Mouse (Mus musculus): Measurements from ENCODE around the gene Rab4a. TPM values are rescaled to one million over a fixed set of nuclear protein-coding genes. Genes with fewer than 3 reads are reported as not detected.

The Rab4a gene
- polyA plus RNA-seq, 1 experiment: 7.3 TPM

GRCm38 (mm10) chr8:123835451-123835850 lies 29.7 kb downstream of the Rab4a start:
- Histone ChIP-seq H3K4me1 (ENCODE audit: control insufficient read depth, insufficient read depth, low read length) (no peaks in the 10 kb centered on the region), H3K4me3 (replicated peaks; ENCODE audit: extremely low read depth, low read depth, low read length) (no peak overlapping the region)
- 57% methylated on average over 9 of the region's 9 CpGs for WGBS
- DNase-seq: peak; percentile 48
- no peak for TF ChIP-seq POLR2A (IDR thresholded peaks at IDR 0.05; ENCODE audit: borderline replicate concordance, extremely low read depth, low read depth, low read length)
- peak; percentile 68 for TF ChIP-seq CTCF (IDR thresholded peaks at IDR 0.05; ENCODE audit: insufficient read depth, low read length)

- no peak overlapping the region for H3K4me3 ChIP-seq (replicated peaks; ENCODE audit: extremely low read depth, low read depth, low read length)
- no peak for TF ChIP-seq CTCF (IDR thresholded peaks at IDR 0.05; ENCODE audit: insufficient read depth, low read length)
- TF ChIP-seq POLR2A (IDR thresholded peaks at IDR 0.05; ENCODE audit: borderline replicate concordance, extremely low read depth, low read depth, low read length): no peak
- DNase-seq: no peak
- no peaks in the 10 kb centered on the region for H3K4me1 ChIP-seq (ENCODE audit: control insufficient read depth, insufficient read depth, low read length)
- 86% methylated on average over 6 of the region's 6 CpGs for WGBS
Measured at GRCm38 (mm10) chr8:123836354-123836753, 30.6 kb downstream of the Rab4a start.

- DNase-seq: no peak
- Histone ChIP-seq H3K4me1 (ENCODE audit: control insufficient read depth, insufficient read depth, low read length) (no peaks in the 10 kb centered on the region), H3K4me3 (replicated peaks; ENCODE audit: extremely low read depth, low read depth, low read length) (no peak overlapping the region)
- no peak for TF ChIP-seq CTCF (IDR thresholded peaks at IDR 0.05; ENCODE audit: insufficient read depth, low read length)
- TF ChIP-seq POLR2A (IDR thresholded peaks at IDR 0.05; ENCODE audit: borderline replicate concordance, extremely low read depth, low read depth, low read length): no peak
- 67% methylated on average over 9 of the region's 9 CpGs for WGBS
Measured at GRCm38 (mm10) chr8:123838496-123838895, 32.7 kb downstream of the Rab4a start.

- DNase-seq: no peak
- TF ChIP-seq CTCF (IDR thresholded peaks at IDR 0.05; ENCODE audit: insufficient read depth, low read length) (no peak), POLR2A (IDR thresholded peaks at IDR 0.05; ENCODE audit: borderline replicate concordance, extremely low read depth, low read depth, low read length) (no peak)
- no peaks in the 10 kb centered on the region for H3K4me1 ChIP-seq (ENCODE audit: control insufficient read depth, insufficient read depth, low read length)
- WGBS: 88% methylated on average over 15 of the region's 15 CpGs
- H3K4me3 ChIP-seq (replicated peaks; ENCODE audit: extremely low read depth, low read depth, low read length): no peak overlapping the region
Measured at GRCm38 (mm10) chr8:123840578-123841345, 35.0 kb downstream of the Rab4a start.

- TF ChIP-seq CTCF (IDR thresholded peaks at IDR 0.05; ENCODE audit: insufficient read depth, low read length) (no peak), POLR2A (IDR thresholded peaks at IDR 0.05; ENCODE audit: borderline replicate concordance, extremely low read depth, low read depth, low read length) (no peak)
- Histone ChIP-seq H3K4me1 (ENCODE audit: control insufficient read depth, insufficient read depth, low read length) (no peaks in the 10 kb centered on the region), H3K4me3 (replicated peaks; ENCODE audit: extremely low read depth, low read depth, low read length) (no peak overlapping the region)
- 86% methylated on average over 12 of the region's 12 CpGs for WGBS
- no peak for DNase-seq
Measured at GRCm38 (mm10) chr8:123842086-123842485, 36.3 kb downstream of the Rab4a start.

GRCm38 (mm10) chr8:123844341-123844740 lies 38.6 kb downstream of the Rab4a start:
- TF ChIP-seq CTCF (IDR thresholded peaks at IDR 0.05; ENCODE audit: insufficient read depth, low read length) (no peak), POLR2A (IDR thresholded peaks at IDR 0.05; ENCODE audit: borderline replicate concordance, extremely low read depth, low read depth, low read length) (no peak)

GRCm38 (mm10) chr8:123845114-123845513 lies 39.3 kb downstream of the Rab4a start:
- Histone ChIP-seq H3K4me3 (replicated peaks; ENCODE audit: extremely low read depth, low read depth, low read length) (no peak overlapping the region), H3K4me1 (ENCODE audit: control insufficient read depth, insufficient read depth, low read length) (no peaks in the 10 kb centered on the region)
- WGBS: 83% methylated on average over 13 of the region's 13 CpGs
- no peak for TF ChIP-seq POLR2A (IDR thresholded peaks at IDR 0.05; ENCODE audit: borderline replicate concordance, extremely low read depth, low read depth, low read length)
- DNase-seq: no peak

More at GRCm38 (mm10) chr8:123844341-123844740, 38.6 kb downstream of the Rab4a start:
- DNase-seq: no peak
- no peaks in the 10 kb centered on the region for H3K4me1 ChIP-seq (ENCODE audit: control insufficient read depth, insufficient read depth, low read length)
- H3K4me3 ChIP-seq (replicated peaks; ENCODE audit: extremely low read depth, low read depth, low read length): no peak overlapping the region
- 78% methylated on average over 7 of the region's 7 CpGs for WGBS

- TF ChIP-seq CTCF (IDR thresholded peaks at IDR 0.05; ENCODE audit: insufficient read depth, low read length): no peak
- no peak for TF ChIP-seq POLR2A (IDR thresholded peaks at IDR 0.05; ENCODE audit: borderline replicate concordance, extremely low read depth, low read depth, low read length)
- 90% methylated on average over 10 of the region's 10 CpGs for WGBS
- no peak for DNase-seq
- H3K4me3 ChIP-seq (replicated peaks; ENCODE audit: extremely low read depth, low read depth, low read length): no peak overlapping the region
- no peaks in the 10 kb centered on the region for H3K4me1 ChIP-seq (ENCODE audit: control insufficient read depth, insufficient read depth, low read length)
Measured at GRCm38 (mm10) chr8:123845991-123846390, 40.2 kb downstream of the Rab4a start.

GRCm38 (mm10) chr8:123846509-123846908 lies 40.7 kb downstream of the Rab4a start:
- WGBS: 83% methylated on average over 12 of the region's 12 CpGs
- no peak overlapping the region for H3K4me3 ChIP-seq (replicated peaks; ENCODE audit: extremely low read depth, low read depth, low read length)
- TF ChIP-seq POLR2A (IDR thresholded peaks at IDR 0.05; ENCODE audit: borderline replicate concordance, extremely low read depth, low read depth, low read length) (no peak), CTCF (IDR thresholded peaks at IDR 0.05; ENCODE audit: insufficient read depth, low read length) (no peak)

GRCm38 (mm10) chr8:123847546-123847945 lies 41.8 kb downstream of the Rab4a start:
- TF ChIP-seq CTCF (IDR thresholded peaks at IDR 0.05; ENCODE audit: insufficient read depth, low read length): no peak
- TF ChIP-seq POLR2A (IDR thresholded peaks at IDR 0.05; ENCODE audit: borderline replicate concordance, extremely low read depth, low read depth, low read length): no peak
- DNase-seq: no peak
- no peaks in the 10 kb centered on the region for H3K4me1 ChIP-seq (ENCODE audit: control insufficient read depth, insufficient read depth, low read length)
- 56% methylated on average over 3 of the region's 3 CpGs for WGBS
- H3K4me3 ChIP-seq (replicated peaks; ENCODE audit: extremely low read depth, low read depth, low read length): no peak overlapping the region

More at GRCm38 (mm10) chr8:123846509-123846908, 40.7 kb downstream of the Rab4a start:
- no peaks in the 10 kb centered on the region for H3K4me1 ChIP-seq (ENCODE audit: control insufficient read depth, insufficient read depth, low read length)
- DNase-seq: no peak

Measured in lung, adult 2 months (tissue).